Mouse (Mus musculus): Measurements from ENCODE around the gene Fbxo2. TPM values are rescaled to one million over a fixed set of nuclear protein-coding genes. Genes with fewer than 3 reads are reported as not detected.
"Not testable (repeated sequence)": the region's sequence is repeated elsewhere in the genome, so short reads cannot be mapped to it uniquely, and the experiment has no call there.

The Fbxo2 gene
- polyA plus RNA-seq, 1 experiment: 2.6 TPM

DNA sequence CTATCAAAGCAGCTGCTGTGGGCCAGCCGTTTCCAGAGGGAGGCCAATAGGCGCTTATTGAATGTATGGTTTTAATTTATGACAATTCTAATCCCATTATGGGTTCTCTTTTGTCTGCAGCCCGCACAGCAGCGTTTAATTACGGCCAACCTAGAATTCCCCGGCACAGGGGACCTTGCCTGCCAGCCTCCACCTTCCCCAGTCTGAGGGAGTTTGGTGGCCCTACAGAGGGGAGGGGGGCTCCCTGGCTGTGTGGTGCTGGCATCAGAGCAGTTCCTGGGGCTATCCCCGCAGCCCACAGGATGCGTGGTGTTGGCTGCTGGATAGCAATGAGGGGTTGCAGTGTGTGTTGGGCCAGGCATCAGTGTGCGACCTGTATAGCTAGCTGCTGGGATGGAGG, 24.1 kb downstream of the Fbxo2 start:
- TF ChIP-seq POLR2A (IDR thresholded peaks at IDR 0.05; ENCODE audit: borderline replicate concordance, extremely low read depth, low read depth, low read length): no peak
- Histone ChIP-seq H3K4me1 (ENCODE audit: control insufficient read depth, insufficient read depth, low read length) (no peaks in the 10 kb centered on the region), H3K4me3 (replicated peaks; ENCODE audit: extremely low read depth, low read depth, low read length) (no peak overlapping the region)
- 73% methylated on average over 9 of the region's 9 CpGs for WGBS
- DNase-seq: no peak

GRCm38 (mm10) chr4:148185819-148186218, 25.4 kb downstream of the Fbxo2 start:
- Histone ChIP-seq H3K4me3 (replicated peaks; ENCODE audit: extremely low read depth, low read depth, low read length) (no peak overlapping the region), H3K4me1 (ENCODE audit: control insufficient read depth, insufficient read depth, low read length) (no peaks in the 10 kb centered on the region)
- DNase-seq: no peak
- TF ChIP-seq CTCF (IDR thresholded peaks at IDR 0.05; ENCODE audit: insufficient read depth, low read length) (no peak), POLR2A (IDR thresholded peaks at IDR 0.05; ENCODE audit: borderline replicate concordance, extremely low read depth, low read depth, low read length) (no peak)
- WGBS: 63% methylated on average over 4 of the region's 4 CpGs

DNA sequence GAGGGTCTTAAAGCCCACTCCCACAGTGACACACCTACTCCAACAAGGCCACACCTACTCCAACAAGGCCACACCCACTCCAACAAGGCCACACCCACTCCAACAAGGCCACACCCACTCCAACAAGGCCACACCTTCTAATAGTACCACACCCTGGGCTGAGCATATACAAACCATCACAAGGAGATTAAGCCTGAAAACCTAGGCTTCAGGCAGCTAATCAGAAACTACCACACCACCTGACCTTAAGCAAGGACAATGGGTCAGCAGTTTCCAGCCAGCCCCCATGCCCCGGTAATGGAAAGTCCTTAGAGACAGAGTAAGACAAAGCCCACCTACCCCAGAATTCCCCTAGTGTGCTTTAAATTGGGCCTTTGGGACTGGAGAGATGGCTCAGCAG, 28.3 kb downstream of the Fbxo2 start:
- 93% methylated on average over 1 of the region's 1 CpGs for WGBS
- DNase-seq; H3K4me1 ChIP-seq (ENCODE audit: control insufficient read depth, insufficient read depth, low read length); H3K4me3 ChIP-seq (replicated peaks; ENCODE audit: extremely low read depth, low read depth, low read length): not testable (repeated sequence)

DNA sequence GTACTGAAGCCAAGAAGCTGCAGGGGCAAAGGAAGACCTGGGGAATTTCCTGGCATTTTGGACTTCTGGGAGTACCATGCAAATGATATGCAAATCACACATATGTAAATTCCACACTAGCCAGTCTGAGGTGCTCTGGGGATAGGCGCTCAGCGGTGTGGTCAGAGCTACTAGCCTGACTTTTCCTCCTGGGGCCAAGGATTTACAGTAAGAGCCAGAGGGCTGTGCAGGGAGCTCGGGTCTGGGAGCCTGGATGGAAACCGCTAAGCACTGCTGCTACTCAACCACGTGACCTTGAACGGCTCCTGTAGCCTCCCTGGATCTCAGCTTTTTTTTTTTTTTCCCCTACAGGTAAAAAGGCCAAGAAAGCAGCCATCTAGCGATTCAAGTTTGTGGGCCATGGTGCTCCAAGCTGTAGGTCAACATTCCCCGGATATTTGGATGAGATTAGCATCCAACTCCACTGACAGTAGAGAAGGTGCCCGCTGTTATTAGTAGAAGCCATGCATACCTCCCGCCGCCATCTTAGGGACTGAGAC, 32.4 kb downstream of the Fbxo2 start:
- no peak overlapping the region for H3K4me3 ChIP-seq (replicated peaks; ENCODE audit: extremely low read depth, low read depth, low read length)
- 30% methylated on average over 11 of the region's 11 CpGs for WGBS
- H3K4me1 ChIP-seq (ENCODE audit: control insufficient read depth, insufficient read depth, low read length): no peaks in the 10 kb centered on the region
- no peak for TF ChIP-seq CTCF (IDR thresholded peaks at IDR 0.05; ENCODE audit: insufficient read depth, low read length)
- no peak for TF ChIP-seq POLR2A (IDR thresholded peaks at IDR 0.05; ENCODE audit: borderline replicate concordance, extremely low read depth, low read depth, low read length)
- DNase-seq: no peak

DNA sequence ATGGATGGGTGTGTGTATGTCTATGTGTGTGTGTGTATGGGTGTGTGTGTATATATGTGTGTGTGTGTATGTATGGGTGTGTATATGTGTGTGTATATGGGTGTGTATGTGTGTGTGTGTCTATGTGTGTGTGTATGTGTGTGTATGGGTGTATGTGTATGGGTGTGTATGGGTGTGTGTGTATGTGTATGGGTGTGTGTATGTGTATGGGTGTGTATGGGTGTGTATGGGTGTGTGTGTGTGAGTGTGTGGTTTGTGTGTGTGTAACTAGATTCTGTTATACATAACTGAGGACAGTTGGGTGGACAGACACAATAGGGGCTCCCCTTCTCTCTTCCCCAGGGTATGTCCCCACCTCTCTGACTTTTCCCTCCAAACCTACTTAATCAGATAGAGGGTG, 34.0 kb downstream of the Fbxo2 start:
- no peak for DNase-seq
- Histone ChIP-seq H3K4me1 (ENCODE audit: control insufficient read depth, insufficient read depth, low read length) (no peaks in the 10 kb centered on the region), H3K4me3 (replicated peaks; ENCODE audit: extremely low read depth, low read depth, low read length) (no peak overlapping the region)
- TF ChIP-seq CTCF (IDR thresholded peaks at IDR 0.05; ENCODE audit: insufficient read depth, low read length) (no peak), POLR2A (IDR thresholded peaks at IDR 0.05; ENCODE audit: borderline replicate concordance, extremely low read depth, low read depth, low read length) (no peak)

DNA sequence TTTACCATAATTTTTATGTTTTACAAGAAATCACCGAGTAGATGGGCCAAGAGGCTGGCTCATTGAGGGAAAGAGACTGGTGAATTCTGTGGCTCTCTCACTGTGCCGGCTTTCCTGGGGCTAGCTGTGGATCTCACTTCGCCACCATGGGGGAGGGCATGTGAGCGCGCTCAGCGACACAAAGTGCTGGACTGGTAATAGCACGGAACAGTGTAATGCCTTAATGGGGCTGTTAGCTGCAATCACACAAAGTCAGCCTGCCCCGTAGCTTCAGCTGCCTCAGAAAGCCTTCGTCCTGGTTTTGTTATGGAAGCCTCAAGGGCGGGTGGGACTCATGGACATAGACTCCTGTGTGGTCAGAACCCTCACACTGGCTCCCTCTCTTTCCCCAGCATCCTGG, 38.3 kb downstream of the Fbxo2 start:
- 58% methylated on average over 10 of the region's 10 CpGs for WGBS
- TF ChIP-seq CTCF (IDR thresholded peaks at IDR 0.05; ENCODE audit: insufficient read depth, low read length) (no peak), POLR2A (IDR thresholded peaks at IDR 0.05; ENCODE audit: borderline replicate concordance, extremely low read depth, low read depth, low read length) (no peak)
- no peaks in the 10 kb centered on the region for H3K4me1 ChIP-seq (ENCODE audit: control insufficient read depth, insufficient read depth, low read length)
- no peak for DNase-seq
- no peak overlapping the region for H3K4me3 ChIP-seq (replicated peaks; ENCODE audit: extremely low read depth, low read depth, low read length)

DNA sequence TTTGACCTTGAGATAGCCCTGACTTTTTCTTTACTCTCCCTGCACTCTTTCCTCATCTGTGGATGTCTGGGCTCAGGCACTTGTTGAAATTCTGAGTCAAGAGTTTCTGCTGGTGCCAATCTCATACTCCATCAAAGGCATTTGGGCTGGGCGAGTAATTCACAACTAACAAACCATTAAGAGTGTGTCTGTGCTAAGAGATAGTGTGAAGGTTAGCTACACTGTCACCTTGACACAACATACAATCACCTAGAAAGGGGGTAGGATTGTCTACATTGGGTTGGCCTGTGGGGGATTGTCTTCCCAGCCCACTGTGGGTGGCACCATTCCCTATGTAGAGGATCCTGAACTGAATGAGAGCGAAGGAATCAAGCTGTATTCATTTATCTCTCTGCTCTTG, 43.1 kb downstream of the Fbxo2 start:
- H3K4me3 ChIP-seq (replicated peaks; ENCODE audit: extremely low read depth, low read depth, low read length): no peak overlapping the region
- WGBS: 81% methylated on average over 2 of the region's 2 CpGs
- no peaks in the 10 kb centered on the region for H3K4me1 ChIP-seq (ENCODE audit: control insufficient read depth, insufficient read depth, low read length)
- DNase-seq: no peak
- TF ChIP-seq CTCF (IDR thresholded peaks at IDR 0.05; ENCODE audit: insufficient read depth, low read length): no peak
- TF ChIP-seq POLR2A (IDR thresholded peaks at IDR 0.05; ENCODE audit: borderline replicate concordance, extremely low read depth, low read depth, low read length): no peak

DNA sequence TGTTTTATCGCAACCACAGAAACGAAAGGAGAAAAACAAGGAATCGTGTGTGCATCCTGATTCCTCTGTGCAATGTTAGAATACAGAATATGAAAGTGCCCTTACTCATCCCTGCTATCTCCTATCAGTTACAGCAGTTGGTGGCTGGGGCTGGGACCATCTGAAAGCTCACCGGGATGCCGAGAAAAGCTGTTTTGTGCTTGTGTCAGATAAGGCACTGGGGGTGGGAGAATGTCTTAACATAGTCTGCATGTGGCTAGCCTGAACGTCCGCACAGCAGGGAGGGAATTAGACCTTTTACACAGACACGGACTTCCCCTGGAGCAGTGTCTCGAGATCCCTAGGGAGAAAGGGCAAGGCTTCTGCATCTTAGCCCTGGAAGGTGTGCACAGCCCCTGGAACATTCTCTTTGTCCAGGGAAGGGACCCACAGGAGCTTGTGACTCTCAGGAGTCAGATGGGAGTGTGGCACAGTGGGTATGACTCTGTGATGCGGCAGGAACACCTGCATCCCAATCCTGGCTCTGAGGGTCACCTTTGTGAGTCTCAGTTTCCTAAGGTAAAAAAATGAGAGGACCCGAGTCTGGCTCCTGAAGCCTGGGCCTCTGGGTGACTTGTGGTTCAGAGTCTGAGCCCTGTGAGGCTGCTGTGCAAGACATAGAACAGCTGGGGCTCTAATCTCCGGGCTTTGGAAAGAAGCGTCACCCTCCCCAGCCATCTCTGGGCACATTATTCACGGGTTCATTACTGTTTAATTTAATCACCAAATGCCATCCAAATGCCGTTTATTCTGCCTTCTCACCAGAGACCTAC, 43.8 kb downstream of the Fbxo2 start:
- H3K4me1 ChIP-seq (ENCODE audit: control insufficient read depth, insufficient read depth, low read length): no peaks in the 10 kb centered on the region
- H3K4me3 ChIP-seq (replicated peaks; ENCODE audit: extremely low read depth, low read depth, low read length): no peak overlapping the region
- no peak for TF ChIP-seq CTCF (IDR thresholded peaks at IDR 0.05; ENCODE audit: insufficient read depth, low read length)
- no peak for TF ChIP-seq POLR2A (IDR thresholded peaks at IDR 0.05; ENCODE audit: borderline replicate concordance, extremely low read depth, low read depth, low read length)
- 60% methylated on average over 15 of the region's 15 CpGs for WGBS
- no peak for DNase-seq

DNA sequence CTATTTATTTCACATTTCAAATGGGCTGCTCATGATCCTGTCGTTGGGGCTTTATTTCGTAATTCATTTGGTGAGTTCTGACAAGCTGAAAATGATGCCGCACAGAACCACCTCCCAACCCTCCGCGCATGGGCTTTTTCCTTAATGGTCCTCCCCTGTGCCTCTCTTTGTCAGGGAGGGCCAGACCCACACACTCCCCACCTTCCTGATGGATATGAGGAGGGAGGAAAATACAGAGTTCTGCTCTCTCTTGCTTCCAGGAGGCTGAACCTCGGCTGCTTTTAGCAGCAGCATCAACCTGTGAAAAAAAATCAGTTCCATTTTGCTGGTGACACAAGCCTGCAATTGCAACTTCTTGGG, 44.4 kb downstream of the Fbxo2 start:
- H3K4me1 ChIP-seq (ENCODE audit: control insufficient read depth, insufficient read depth, low read length): no peaks in the 10 kb centered on the region
- WGBS: 64% methylated on average over 6 of the region's 6 CpGs
- no peak for TF ChIP-seq CTCF (IDR thresholded peaks at IDR 0.05; ENCODE audit: insufficient read depth, low read length)
- no peak for TF ChIP-seq POLR2A (IDR thresholded peaks at IDR 0.05; ENCODE audit: borderline replicate concordance, extremely low read depth, low read depth, low read length)
- H3K4me3 ChIP-seq (replicated peaks; ENCODE audit: extremely low read depth, low read depth, low read length): no peak overlapping the region
- no peak for DNase-seq

- no peak for TF ChIP-seq POLR2A (IDR thresholded peaks at IDR 0.05; ENCODE audit: borderline replicate concordance, extremely low read depth, low read depth, low read length)
- no peak for TF ChIP-seq CTCF (IDR thresholded peaks at IDR 0.05; ENCODE audit: insufficient read depth, low read length)
- WGBS: 55% methylated on average over 5 of the region's 5 CpGs
- Histone ChIP-seq H3K4me3 (replicated peaks; ENCODE audit: extremely low read depth, low read depth, low read length) (no peak overlapping the region), H3K4me1 (ENCODE audit: control insufficient read depth, insufficient read depth, low read length) (no peaks in the 10 kb centered on the region)
- no peak for DNase-seq
Observed at GRCm38 (mm10) chr4:148214460-148215136, 54.2 kb downstream of the Fbxo2 start.

Data from lung, adult 2 months (tissue).